Mouse (Mus musculus) lung, postnatal 14 days (tissue): ENCODE results near the gene Ttc41.
"Not testable (repeated sequence)": the region's sequence is repeated elsewhere in the genome, so short reads cannot be mapped to it uniquely, and the experiment has no call there.

Source experiments
- DNase-seq: peaks from one replicate; pipeline ENCODE4 v3.0.0; 2021

The Ttc41 gene

DNA sequence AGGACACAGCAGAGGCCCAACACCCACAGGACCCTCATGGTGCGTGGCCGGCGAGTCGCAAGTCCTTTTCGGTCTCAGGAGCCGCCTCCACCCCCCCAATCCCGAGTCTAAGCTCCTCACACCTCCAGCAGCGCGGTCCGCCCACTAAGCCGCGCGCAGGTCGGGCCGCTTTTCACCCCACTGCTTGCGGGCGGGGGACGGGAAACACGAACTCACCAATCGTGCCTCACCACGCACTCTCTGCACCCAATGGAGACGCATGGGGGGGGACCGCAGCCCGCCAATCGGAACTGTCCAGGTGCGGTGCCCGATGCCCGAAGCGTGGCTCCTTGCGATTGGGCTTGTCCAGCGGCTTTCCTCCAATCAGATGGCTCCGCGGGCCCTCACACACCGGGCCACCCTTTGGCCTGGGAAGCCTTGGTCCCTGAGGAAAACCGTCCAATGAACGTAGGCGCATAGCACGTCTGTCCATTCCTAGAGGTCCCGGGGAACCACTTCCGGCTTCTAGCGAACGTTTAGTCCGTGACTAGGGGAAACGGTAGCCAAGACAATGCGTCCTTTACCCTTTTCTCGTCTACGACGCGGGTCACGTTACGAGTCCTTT lies at the start of gene Ttc41, which contains the start of gene Hsp90b1:
Gene Ttc41 (plus strand): TSS at position 494 of the 604 bp plus-strand sequence.
Gene Hsp90b1 (minus strand): TSS at position 192 of the 604 bp plus-strand sequence.
- DNase-seq: peak; percentile 97

DNA sequence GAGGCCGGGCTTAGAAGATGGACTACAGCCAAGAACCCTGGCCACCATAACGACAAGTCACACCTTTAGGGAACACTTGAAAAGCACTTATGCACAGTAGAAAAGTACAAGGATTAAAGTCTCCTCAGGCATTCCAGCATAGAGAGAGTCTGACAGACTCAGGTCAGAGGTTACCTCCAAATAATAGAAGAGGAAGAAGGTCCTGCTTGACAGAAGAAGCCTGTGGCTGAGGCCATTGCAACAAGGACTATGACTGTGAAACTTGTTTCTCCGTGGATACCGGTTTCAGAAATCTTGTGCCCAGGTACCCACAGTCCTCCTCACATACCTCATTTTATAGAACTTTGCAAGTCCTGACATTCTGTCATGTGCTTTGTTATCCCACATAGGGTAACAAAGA lies 35.1 kb upstream of the Ttc41 start:
- not testable (repeated sequence) for DNase-seq

DNA sequence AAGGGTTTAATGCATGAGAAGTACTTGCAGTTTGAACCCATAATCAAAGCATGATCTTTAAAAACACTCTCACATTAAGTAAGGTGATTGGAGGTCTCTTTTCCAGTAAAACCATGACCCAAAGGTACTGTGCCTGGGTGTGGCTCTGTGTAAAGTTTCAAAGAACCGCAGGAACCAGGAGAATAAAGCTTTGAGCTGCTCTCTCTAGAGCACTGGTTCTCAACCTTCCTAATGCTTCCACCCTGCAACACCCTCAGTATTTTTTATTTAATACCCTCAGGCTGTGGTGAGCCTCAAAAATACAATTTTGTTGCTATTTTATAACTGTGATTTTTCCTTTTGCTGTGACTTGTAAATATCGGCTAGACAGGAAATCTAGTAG lies 20.8 kb upstream of the Ttc41 start:
- not testable (repeated sequence) for DNase-seq

DNA sequence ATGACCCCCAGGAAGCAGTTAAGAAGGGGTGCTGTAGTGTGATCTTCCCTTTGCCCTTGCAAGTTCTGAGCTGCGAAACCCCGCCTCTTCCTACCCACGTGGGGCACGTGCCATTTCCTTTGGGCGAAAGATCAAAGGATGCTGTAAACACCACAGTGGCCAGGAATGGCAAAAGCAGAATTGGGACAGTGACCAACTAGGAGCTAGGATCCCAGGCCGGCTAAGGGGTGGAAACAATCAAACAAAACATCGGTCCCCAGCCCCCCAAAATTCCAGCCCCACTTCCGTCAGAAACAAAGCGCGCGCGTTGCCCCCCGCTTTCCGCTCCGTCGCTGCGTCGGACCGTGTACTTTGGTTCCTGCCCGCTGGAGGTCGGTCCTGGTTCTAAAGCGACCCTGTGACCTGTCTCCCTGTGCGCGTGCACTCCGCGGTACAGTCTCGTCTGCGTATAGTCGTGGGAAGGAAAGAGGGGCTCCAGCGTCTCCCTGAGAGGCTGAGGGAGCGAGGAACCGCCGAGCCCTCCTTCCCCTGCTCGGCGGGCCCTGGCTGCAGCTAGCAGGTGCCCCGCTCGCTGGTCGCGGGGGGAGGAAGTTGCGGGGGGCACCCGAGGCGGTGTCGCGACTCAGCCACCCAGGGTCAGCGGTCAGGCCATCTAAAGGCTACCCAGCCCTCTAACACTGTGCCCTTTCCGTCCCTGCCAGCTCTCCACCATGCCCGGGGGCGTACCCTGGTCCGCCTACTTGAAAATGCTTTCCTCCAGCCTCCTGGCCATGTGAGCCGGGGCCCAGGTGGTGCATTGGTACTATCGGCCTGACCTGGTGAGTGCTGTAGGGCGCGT lies 20.2 kb upstream of the Ttc41 start:
- DNase-seq: peak; percentile 81

DNA sequence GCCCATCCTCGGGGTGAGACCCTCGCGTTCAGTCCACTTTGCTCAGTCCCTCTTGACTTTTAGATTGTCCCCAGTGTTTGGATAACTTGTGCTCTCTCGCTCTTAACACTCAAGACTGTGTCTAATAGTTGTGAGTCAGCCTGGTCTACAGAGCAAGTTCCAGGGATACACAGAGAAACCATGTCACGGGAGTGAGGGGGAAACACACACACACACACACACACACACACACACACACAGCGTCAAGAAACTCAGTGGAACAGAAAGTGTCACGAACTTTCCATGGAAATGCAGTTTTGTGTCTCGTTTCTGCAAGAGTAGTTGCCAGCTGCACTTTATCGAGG lies 19.6 kb upstream of the Ttc41 start:
- DNase-seq: not testable (repeated sequence)

DNA sequence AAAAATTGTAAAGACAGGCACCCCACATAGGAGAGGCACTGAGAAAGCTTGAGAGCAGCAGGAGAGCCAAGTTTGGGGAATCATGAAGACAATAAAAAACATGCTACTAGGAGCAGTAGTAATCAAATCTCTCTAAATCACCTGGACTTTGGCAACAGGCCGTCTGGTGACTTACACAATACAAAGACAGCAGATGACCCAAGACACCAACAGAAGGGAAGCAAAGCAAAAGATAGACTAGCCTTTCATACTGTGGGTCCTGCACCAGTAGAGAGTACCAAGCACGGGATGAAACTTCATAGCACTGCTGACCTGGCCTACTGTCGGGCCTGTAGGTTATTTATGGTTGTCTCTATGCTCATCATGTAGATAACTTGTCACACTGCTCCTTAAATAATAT lies 5.4 kb upstream of the Ttc41 start:
- DNase-seq: no peak

DNA sequence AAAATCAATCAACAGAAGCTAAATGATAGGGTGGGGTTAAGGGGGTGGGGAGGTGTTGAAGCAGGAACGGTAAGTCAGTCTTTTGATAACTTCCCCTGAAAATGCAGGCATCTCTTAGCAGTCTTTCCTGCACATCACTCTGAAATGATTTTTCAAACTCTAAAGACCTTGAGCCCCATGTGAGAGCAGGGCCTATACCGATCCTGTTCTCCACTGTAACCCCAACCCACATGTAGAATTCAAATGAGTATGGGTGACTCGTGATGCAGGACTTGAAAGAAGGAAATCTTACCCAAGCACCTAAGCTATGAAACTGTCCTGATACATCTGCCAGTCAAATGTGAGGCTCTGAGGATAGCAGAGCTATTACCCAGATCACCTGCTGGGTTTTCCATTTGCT lies 4.6 kb upstream of the Ttc41 start:
- DNase-seq: no peak

DNA sequence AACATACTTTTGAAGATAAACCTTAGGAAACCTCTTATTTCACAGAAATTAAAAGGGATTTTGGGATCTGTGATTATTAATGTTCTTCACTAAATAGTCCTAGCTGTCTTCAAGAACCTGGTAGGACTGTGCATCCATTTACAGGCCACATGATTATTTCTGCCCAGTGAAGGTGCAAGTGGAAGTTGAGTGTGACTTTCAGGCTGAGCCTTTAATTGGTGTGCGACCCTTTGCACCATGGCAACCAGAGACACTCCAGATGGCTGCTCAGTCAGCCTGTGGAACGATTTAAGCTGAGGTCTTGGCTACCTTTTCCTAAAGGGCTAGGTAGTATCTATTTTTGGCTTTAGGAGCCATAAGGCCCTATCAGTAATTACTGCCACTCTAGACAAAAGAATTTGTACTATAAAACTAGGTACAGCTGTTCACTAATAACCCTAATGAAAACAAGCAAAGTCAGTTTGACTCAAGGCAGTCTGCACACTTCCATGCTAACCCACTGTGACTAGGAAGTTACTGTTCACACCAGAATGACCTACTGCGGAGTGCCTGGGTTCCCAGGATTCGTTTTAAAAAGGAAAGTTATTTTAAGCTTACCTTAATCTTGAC lies 3.2 kb upstream of the Ttc41 start:
- DNase-seq: no peak

DNA sequence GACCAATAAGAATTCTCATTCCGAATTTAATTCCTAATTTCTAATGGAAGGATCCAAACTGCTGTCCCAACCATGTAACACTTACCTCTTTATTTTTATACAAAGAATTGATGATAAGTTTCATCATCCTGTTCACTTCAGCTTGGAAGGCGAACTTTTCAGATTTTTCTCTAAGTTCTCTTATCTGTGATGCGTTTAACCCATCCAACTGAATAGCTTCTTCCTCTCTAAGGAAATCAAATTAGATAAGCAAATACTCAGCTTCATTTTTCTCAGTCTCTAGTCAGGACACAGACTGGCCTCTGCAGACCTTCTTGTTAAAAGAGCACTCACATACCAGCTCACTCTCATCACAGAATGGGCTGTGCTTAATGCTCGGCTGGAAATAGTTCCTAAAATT lies 2.2 kb upstream of the Ttc41 start:
- no peak for DNase-seq

DNA sequence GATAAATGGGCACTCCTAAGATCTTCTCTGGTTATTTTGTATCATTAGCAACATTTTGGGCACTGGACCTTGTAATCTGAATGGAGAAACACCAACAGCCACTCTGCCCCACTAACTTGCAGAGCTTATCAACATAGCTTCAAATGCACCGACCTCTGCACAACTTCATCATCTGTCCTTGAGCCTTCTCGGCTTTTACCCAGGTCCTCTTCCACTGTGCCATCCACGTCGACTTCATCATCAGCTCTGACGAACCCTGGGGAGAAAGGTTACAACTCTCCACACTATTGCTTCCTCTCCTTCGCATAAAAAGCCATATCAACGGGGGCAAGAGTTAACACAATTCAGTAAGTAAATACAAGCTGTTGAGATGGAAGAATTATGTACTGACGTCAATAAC lies 1.5 kb upstream of the Ttc41 start:
- DNase-seq: no peak

DNA sequence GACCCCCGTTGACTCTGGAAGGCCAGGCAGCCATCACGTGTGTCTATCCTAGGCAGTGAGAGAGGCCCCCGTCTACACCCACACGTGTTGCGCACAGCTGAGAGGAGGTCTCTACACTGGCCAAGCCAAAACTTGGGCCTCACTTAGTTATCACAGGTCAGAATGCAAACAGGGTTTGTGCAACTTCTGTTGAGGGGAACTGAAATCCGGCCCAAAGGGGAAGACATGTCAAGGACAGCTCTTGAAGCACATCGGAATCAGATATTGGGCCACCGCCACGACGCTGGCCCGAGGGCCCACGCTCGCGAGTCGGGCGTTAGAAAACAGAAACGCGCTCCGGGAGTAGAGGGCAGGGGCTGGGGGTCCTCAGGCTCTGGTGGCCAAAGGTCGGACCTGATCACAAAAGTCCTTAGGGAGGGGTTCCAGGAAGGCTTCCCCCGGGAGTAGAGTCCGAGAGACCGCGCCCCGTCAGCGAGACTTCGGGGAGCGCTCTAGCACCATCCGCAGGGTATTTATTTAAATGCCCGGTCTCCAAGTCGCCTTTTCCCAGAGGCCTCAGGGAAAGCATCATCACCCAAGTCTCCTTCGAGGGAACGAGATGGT lies 921 bp upstream of the Ttc41 start:
- DNase-seq: peak; percentile 18

DNA sequence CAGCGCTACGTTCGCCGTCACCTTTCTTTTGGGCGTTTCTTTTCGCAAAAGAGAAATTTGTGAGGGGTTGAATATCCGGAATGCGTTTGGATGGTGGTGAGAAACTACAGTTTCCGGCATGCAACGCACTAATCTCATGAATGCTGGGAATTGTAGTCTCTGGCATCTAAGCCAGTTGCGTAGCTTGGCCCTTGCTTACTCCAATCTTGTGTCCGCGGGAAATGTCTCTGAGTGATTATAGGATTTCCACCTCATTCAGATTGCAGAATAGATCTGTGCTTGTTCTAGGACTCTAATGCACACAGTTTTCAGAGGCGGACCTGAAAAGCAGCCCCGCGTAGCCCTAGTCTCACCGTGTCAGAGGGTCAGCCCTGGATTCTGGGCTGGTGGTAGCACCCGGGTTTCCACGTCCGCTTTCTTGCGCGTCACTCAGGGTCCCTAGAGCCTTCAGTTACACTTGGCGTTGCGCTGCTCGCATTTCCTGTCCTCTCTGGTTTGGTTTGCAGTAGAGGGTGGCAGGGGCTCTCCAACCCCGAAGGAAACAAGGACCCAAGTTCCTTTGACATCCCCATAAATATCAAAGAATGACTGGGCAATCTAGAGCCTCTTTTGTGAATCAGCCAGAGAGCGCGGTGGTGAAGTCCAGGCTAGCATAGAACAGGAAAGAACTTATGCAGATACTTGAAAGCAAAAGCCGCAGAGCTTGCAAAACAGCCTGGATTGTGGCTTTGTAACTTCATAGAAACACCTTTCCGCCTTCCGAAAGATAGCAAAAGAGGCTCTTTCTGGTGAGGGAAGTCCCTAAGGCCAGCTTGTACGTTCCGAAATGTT lies 526 bp downstream of the Ttc41 start:
- peak; percentile 76 for DNase-seq

DNA sequence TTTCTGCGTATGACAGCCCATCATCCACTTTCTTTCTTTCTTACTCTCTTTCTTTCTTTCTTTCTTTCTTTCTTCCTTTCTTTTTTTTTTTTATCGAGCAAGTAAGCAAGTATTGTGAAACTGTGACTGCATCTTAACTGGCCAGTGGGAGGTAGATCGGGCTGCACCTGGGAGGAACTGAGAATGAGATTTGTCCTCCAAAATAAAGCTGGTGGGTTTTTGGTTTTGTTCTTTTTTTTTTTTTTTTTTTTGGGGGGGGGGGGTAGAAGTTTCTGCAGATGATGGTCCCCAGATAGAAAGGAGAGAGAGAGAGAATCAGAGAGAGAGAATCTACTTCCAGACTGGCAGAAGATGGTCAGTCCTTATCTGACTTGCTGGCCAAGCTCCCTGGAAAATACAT lies 1.5 kb downstream of the Ttc41 start:
- no peak for DNase-seq

DNA sequence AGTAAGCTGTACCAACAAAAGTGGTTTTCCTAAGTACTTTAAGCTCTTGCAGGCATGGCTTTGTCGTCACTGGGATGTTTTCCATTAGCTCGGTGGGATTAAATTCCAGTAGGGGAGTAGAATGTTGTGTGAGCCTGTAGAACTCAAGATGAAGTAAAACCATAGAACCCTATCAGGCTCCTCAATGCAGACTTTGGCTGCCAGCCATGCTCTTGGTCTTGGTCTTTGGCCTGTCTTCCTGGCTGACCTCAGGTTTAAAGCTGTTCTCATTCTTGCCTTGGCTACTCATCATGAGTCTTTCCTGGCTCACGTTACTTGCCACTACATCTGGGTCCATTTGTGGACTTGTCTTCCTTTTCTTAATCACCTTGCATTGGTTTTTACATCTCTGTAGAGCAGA lies 6.5 kb downstream of the Ttc41 start:
- no peak for DNase-seq

DNA sequence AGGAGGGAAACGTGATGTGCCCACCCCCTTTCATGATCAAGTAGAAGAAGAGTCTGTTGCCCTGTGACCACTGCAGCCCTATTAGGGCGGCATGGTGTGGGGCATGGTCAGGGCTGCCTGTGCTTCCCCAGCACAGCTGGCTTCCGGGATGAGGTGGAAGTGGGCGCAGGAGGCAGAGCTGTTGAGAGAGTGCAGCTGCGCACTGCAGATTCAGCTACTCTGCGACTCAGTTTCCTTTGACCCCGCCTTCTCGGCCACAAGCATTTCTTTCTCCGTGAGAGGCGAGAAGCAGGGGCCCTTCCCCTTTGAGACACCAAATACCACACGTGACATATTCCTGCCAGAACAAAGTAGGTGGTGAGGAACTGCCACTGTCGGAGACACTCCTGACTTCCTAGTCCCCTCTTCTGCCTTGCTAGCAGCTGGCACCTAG lies 22.0 kb downstream of the Ttc41 start:
- peak; percentile 62 for DNase-seq

DNA sequence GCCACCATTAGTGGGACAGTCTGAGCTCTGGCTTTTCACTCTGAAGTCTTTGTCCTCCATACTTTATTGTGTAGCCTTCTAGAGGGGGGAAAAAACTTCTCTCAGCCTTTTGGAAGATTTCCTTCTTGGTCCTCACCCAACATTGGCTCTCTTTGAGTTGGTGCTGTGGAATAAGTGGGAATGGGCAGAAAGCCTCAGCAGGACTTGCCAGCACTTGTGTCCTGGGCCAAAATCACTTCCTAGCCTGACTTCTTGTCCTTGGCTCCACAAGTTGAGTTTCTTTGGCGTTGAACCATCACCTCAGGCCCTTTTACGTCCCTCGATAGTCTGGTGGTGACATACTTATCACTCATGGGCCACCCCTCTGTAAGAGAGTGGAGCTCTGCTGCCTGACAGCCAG lies 22.6 kb downstream of the Ttc41 start:
- no peak for DNase-seq

DNA sequence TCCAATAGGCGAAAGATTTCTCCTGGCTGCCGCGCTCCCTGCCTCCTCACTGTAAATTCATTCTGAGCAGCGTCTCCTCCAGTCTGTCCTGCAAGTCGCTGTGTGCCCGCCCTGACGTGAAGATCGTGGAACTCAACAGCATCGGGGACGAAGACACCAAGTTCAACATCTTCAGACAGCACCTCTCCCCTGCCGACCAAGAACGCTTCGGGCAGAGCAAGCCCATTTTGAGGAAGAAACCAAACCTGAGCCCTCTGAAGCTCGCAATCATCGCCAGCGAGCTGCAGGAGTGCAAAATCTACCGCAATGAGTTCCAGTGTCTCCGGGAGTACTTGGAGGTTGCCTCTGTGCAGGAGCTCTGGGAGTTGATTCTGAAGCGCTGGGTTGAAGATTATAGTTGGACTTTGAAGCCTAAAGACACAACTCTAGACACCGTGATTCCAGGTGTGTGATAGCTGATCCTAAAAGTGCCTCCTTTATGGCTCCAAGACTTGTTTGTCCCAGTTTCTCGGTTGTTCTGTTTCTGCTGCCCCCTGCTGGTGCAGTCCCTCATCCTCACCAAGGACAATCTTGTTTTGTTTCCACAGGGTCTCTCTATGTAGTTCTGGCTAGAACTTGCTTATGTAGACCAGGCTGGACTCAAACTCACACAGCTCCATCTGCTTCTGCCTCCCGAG lies 25.4 kb downstream of the Ttc41 start:
- peak; percentile 92 for DNase-seq

DNA sequence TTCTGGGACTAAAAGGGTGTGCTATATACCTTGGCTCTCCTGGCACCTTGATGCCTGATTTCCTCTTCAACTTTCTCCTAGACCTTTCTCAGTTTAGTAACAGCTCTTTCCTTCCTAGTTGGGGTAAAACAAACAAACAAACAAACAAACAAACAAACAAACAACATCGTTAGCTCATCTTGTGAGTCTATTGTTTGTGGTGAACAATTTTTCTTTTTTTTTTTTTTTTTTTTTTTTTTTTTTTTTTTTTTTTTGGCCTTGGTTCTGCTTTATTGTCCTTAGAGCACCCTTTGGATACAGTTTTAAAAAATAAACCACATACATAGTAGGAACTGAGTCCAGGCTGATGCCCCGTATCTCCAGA lies 25.9 kb downstream of the Ttc41 start:
- DNase-seq: no peak

DNA sequence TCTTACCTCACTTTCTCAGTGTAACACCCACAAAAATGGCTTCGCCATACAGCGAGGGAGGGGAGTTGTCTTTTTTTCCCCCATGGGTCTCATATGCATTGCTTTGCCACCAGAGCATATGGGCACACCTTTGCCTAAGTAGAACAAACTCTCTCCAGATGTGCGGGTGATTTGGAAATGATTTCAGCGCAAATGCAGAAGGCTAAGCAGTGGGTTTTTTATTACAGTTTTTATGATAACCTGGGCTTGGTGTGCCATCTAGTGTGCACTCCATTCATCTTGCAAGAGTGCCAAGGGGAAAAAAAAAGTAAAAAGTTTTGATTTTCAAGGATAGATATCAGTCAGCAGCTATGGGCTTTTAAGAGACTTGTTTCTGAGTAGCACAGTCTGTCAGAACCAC lies 29.4 kb downstream of the Ttc41 start:
- no peak for DNase-seq

DNA sequence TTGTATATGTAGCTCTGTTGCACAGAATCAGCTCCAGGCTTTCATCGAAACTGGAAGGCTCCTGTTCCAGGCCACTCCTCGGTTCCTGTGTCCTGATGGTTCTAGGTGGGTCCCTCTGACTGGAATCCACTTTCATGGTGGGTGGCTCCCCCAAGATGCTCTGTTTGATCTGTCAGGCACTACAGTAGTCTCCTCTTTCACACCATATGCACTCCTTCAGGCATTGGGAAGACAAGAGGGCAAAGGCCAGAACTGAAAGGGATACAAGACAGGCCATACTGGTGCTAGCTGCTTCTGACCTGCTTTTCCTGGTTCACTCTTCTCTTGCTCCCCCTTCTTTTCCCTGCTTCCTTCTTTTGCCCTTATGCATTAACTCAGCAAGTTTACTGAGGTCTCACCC lies 37.3 kb downstream of the Ttc41 start:
- no peak for DNase-seq

DNA sequence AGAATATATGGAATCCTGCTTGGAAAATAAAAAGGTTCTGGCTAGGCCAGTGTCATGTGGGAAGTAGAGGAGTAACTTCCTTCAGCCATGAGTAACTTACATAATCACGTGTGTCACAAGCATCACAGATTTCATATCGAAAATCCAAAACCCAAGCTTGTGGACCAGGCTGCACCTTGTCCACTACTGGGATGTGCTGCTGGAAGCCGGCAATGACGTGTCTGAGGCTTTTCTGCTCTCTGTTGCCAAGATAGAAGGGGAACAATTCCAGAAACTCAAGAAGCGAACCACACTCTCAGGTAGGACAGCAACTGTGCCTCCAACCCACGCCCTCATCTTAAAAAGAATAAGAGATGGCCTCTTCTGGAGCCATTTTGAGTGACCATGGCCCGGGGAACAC lies 38.7 kb downstream of the Ttc41 start:
- no peak for DNase-seq

DNA sequence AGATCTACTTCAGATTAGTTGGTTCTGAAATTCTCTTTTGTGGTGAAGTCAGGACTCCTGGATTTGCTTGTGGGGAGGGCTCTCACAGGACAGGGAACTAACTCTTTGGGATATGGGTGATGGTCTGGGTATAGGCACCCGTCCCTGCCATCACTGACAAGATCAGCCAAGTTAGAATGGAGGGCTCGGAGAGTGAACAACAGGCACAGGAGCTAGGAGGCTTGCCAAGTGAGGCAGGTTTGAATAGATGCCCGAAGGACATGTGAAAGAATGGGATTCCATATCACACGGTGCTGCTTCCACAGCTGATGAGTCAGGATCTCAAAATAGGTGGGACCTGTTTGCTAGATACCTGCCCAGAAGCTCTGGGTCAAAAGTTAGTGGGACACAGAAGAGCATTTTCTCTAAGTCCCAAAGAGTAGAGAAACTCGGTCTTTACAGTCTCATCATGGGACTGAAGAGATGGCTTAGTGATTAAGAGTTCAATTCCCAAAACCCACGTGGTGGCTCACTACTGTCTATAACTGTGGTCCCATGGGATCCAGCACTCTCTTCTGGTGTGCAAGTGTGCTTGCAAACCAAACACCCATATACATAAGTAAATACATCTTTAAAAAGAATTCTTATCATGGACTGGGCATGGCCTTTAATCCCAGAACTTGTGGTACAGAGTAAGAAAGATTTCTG lies 50.3 kb downstream of the Ttc41 start:
- DNase-seq: no peak
